Mouse (Mus musculus) cerebellum, adult 9-10 months (tissue): Measurements from ENCODE around the gene Pld3.
"Not testable (repeated sequence)": the region's sequence is repeated elsewhere in the genome, so short reads cannot be mapped to it uniquely, and the experiment has no call there.

ENCODE experiments used
- DNase-seq: peaks from one replicate; pipeline ENCODE4 v3.0.0; 2022

Gene Pld3

DNA sequence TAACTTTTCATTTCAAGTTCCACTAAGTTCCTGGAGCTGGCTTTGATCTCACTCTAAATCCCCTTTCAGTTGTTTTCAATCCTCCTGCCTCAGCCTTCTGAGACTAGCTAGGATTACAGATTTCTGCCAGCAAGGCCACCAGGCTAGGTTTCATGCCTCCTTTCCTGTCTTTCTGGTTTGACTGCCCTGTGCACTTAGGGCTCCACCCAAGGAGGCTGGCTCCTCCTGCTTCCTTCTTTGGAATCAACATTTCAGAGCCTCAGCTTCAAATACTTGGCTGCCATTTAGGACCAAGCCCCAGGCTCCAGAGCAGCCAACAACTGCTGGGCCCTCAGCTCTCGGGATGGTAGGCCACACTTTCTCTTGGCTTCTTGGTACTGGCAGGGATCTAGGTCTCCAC, 32.4 kb downstream of the Pld3 start:
- DNase-seq, result no peak

DNA sequence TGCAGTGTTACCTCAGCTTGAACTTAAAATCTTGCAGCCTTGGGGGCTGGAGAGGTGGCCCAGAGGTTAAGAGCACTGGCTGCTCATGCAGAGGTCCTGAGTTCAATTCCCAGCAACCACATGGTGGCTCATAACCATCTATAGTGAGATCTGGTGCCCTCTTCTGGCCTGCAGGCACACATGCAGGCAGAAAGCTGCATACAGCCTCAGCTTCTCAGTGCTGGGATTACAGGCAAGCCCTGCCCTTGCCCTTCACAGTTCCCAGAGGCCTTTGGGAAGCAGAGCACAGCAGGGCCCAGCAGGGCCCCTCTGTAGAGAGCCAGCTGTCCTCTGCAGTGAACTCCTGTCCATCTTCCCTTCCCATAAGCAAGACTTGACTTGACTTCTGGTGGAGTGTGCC, 32.9 kb downstream of the Pld3 start:
- no peak for DNase-seq

DNA sequence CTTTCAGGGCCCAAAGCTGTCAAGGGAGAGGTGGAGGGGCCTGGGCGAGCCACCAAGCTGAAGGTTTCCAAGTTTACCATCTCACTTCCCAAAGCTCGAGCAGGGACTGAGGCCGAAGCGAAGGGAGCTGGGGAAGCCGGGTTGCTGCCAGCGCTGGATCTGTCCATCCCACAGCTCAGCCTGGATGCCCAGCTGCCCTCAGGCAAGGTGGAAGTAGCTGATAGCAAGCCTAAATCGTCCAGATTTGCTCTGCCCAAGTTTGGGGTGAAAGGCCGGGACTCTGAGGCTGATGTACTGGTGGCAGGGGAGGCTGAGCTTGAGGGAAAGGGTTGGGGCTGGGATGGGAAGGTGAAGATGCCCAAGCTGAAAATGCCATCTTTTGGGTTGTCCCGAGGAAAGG, 34.7 kb downstream of the Pld3 start:
- no peak for DNase-seq

DNA sequence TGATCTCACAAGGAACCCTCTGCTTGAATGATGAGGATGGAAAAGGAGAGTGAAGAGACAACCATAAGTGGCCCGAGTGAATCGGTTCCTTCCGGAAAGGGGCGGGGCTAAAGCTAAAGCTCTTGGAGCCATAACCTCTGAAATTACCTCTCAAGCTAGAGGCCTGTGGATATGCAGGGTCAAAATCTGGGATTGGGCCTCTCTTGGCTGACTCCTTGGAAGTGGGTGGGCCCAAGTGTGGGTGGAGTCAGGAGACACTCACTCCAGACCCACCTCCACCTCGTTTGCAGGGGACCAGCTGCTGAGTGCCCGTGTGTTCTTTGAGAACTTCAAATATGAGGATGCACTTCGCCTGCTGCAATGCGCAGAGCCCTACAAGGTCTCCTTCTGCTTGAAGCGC, 38.1 kb downstream of the Pld3 start:
- no peak for DNase-seq

DNA sequence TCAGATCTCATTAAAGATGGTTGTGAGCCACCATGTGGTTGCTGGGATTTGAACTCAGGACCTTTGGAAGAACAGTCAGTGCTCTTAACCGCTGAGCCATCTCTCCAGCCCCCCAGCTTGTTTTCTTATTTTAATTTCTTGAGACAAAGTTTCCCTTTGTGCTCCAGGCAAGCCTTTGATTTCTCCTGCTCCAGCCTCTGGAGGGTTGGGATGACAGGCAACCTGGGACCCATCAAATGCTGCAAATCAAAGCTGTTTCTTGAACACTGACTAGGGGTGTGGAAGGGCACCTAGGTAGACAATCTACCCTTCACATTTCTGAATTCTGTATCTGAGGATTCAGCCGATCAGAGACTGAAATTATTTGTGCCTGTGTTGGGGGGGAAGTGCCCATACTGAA, 42.2 kb downstream of the Pld3 start:
- no peak for DNase-seq

DNA sequence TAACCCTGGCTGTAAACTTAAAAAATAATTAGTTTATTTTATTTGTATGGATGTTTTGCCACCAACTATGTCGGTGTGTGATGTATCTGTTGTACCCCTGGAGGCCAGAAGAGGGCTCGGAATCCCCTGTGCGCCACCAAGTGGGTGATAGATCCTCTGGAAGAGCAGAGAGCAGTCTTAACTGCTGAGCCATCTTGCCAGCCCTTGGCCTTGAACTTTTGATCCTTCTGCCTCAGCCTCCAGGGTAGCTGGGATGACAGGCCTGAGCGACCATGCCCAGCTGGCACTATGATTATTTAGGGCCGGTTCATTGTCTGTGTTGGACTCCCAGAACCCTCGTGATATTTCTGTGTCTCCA, 44.4 kb downstream of the Pld3 start:
- peak; percentile 68 for DNase-seq

DNA sequence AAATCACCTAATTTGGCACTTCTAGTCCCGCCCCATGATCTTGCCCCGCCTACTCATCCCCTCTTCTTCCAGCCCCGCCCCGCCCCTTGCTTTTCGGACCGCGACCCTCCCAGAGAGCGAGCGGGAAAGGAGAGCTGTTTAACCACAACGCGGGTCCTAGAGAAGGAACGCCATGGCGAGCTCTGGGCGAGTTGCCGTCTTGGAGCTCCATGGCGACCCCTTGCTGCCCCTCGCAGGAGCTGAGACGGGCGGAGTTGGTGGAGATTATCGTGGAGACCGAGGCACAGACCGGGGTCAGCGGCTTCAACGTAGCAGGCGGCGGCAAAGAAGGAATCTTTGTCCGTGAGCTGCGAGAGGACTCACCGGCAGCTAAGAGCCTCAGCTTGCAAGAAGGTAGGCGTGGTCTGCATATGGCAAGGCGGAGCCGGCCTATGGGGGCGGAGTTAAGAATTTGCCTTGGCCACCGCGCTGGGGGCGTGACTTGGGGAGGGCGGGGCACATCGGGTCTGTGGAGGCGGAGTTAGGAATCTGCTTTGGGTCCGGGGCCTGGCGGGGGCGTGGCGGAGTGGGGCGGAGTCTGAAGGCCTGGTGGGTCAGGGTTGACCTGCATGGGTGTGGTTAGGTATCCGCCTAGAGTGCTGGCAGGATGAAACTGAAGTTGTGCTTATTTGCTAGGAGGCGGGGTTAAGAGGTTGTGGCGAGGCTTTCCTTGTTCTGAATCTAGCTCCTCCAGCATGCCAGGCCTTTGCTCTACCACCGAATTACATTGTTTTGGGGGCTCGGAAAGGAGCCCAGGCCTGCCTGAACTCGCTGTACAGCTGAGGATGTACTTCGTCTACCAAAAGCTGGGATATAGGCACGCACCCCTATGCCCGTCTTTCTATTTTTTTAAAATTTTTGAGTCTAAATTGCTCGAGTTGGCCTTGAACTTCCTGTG, 45.0 kb downstream of the Pld3 start:
- DNase-seq, result peak; percentile 95

DNA sequence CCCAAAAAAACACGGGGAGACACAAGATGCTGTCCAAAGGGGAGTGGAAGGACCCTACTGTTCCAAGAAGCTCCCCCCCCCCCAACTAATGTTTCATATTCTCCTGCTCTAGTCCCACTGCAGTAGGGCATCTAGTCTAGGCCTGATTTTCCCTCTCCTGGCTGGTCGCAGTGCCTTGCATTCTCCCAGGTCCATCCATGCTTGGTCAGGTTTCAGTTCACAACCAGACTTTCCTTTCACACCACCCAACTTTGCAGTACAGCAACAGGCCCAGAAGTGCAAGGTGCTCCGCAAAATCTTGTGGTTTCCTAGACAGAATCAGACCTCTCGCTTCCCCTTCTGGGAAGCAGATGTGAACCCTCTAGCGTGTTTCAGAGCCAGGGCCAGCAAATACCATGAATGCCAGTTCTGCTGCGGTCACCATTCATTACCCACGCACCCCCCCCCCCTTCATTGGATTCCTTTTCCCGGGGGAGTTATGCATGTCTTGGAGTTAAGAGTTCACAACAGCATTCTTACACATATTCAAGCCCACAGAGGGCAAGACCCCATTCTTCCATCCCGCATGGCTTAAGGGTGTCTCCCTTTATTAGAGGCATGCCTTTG, 46.1 kb downstream of the Pld3 start:
- DNase-seq, result no peak

DNA sequence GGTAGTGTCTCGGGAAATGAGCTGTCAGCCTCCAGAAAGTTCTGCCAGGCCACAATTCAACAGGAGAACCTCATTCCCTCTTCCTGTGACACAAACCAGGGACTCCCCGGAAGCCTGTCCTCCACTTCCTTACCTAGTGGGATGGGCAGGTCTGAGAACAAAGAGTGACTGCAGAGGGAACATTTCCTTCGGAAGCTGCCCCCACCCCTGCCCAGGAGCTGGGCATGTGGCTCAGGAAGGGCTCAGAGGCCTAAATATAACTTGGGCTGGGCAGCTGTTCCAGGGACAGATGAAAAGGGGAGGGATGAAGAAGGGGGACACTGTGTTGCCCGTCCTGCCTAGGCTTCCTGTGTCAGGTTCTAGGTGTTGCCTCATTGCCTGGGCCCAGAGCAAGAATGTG, 51.4 kb downstream of the Pld3 start:
- DNase-seq, result no peak

DNA sequence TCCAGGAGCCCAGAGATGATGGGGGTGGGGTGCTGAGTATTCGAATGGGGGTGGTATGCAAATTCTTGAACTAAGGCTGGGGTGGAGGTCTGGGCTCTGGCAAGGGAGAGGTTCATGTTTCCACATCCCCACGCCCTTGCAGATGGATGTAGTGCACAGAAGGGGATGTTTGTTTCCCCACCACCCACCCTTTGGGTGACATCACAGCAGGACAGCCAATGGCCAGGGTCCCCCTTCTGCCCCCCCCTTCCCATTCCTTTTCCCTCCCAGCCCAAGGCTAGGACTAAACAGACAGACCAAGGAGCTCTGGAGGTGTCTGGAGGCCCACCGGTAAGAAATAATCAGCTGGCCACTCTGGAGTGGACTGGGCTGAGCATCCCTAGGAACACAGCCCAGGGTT, 54.0 kb downstream of the Pld3 start, which contains the start of gene Prx:
Gene Prx, plus strand, starts transcription at position 289 of the 400 bp plus-strand sequence.
- no peak for DNase-seq

DNA sequence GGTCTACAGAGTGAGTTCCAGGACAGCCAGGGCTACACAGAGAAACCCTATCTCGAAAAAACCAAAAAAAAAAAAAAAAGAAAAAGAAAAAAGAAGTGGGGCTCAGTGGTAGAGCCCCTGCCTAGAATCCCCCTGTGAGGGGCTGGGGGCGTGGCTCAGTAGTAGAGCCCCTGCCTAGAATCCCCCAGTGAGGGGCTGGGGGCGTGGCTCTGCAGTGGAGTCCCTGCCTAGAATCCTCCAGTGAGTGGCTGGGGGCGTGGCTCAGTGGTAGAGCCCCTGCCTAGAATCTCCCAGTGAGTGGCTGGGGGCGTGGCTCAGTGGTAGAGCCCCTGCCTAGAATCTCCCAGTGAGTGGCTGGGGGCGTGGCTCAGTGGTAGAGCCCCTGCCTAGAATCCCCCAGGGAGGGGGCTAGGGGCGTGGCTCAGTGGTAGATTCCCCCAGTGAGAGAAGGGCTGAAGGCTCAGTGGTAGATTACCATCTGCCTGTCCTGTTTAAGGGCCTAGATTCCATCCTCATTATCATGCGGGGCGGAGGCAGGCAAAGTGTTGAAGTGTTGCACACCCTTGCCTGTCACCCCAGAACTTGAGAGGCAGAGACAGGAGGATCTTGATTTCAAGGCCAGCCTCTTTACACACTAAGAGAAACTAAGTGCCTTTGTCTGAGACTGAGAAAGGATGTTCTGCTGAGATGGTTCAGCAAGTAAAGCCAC, 58.2 kb downstream of the Pld3 start:
- not testable (repeated sequence) for DNase-seq

DNA sequence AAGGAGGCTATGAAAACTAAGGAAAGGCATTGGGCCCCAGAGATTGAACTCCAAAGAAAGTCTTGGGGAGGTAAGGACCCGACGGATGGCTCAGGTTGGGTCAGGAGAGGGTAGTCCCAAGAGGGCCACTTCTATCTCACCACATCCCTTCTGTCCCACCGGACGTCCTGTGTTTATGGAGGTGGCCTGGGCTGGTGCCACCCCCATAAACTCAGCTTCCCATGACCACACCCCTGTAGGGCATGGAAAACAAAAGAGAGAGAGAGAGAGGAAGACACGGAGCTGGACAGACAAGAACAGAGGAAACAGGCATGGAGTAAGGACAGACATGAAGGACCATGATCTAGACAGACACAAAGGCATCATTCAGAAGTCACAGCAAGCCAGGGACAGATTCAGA, 59.6 kb downstream of the Pld3 start:
- DNase-seq, result no peak

DNA sequence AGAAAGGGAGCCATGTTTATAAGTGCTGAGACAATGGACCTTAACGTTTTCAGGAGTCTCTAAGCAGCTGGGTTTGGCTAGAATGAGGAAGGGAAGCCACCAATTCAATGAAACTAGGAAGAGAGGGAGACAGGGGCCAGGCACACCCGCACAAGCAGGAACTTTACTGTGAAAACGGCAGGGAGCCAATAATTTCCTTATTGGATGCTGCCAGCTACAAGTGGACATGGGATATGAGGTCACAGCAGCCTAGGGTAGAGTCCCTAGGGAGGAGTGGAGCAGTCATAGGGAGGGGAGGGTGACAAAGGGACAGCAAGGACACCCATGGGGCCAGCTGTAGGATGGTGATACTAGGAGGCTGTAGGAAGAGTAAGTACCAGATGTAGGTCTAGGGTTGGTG, 60.0 kb downstream of the Pld3 start:
- no peak for DNase-seq

DNA sequence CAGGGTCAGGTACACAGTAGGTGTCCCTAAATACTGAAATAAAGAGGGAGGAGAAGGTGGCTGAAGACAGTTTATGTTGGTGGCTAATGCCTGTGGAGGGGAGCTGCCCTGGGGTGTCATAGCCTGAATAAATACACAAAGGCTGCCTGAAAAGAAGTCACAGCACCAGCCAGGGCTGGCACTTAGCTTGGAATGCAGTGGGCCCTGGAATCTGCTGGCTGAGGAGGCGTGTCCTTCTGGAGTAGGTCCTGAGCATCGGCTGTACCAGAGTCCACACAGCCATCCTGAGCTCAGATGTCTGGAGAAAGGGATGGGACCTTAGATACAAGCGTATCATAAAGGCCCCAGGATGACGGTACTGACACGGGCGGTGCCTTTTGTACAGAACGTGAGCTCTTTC, 61.2 kb downstream of the Pld3 start:
- DNase-seq, result no peak

DNA sequence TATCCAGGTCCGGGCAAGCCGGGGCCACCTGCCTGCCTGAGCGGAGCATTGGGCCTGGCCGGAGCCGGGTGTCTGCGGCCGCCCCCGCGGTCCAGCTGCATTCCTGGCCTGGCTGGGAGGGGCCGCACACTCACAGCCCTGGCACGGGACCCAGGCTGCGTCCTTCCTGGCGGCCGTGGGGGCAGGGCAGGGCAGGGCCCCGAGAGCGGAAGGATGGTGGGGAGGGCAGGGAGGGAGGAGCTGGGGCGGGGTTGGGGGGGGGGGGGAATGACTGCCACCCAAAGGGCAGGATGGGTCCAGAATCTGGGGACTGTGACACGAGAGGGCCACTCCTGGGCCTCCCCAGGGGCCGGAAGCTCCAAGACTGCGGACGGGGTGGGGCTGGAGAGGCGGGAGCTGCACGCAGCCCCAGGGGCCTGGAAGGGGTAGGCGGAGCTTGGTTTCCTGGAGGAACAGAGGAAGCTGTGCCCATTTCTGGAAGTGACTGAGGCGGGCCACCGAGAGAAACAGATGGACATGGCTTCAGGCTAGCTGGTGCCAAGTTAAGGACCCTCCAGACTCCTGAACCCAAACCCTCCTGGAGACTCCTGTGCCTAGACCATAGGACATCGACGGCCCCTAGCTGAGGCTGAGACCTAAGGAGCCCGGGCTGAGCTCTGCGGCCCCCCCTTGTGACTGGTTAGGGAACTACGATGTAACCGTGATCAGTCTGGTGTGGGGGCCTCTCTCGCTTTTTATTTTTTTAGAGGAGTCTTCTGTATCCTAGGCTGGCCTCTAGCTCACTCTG, 62.3 kb downstream of the Pld3 start:
- peak; percentile 93 for DNase-seq

DNA sequence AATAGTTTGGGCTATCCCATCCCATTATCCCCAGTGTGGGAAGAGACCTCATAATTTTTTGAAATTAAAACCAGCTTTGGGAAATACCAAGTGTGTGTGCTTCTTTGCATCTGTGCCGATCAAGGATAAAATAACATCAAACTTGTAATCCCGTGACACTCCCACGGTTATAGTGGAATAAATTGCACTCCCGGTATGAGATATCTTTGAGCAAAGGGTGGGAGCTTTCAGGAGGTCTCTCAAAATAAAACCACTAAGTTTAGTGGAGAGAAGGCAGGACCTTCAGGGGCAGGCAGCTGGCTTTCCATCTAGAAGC, 62.8 kb downstream of the Pld3 start:
- DNase-seq, result no peak

DNA sequence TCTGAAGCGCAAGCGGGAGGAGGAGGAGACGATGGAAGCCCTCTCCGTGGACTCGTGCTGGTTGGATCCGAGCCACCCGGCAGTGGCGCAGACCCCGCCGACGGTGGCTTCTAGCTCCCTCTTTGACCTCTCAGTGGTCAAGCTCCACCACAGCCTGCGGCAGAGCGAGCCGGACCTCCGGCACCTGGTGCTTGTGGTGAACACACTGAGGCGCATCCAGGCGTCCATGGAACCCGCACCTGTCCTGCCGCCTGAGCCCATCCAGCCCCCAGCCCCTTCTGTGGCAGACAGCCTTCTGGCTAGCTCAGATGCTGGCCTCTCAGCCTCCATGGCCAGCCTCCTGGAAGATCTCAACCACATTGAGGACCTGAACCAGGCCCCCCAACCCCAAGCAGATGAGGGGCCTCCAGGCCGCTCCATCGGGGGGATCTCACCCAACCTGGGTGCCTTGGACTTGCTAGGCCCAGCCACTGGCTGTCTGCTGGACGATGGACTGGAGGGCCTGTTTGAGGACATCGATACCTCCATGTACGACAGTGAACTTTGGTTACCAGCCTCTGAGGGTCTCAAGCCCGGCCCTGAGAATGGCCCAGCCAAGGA, 63.6 kb downstream of the Pld3 start:
- no peak for DNase-seq

DNA sequence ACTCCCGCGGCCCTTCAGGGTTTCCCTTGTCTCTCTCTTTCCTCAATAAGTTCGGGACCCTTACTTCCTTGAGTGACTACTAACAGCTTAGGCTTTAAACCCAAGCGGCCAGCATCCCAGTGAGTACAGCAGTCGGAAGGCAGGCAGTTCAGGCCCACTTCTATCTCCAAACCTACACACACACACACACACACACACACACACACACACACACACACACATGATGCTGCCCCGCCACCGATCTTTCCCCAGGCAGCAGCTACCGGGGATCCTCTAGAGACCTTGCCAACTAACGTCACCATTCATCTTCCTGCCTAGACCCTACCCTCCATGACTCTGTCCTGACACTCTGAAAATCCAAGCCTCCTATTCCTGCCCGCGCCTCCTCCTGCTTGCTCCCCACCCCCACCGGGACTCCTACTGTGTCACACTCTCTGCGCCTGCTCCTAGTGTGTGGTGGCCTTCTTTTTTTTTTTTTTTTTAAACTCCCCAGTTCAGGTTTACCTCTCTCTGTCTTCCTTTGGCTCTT, 65.2 kb downstream of the Pld3 start:
- peak; percentile 79 for DNase-seq

DNA sequence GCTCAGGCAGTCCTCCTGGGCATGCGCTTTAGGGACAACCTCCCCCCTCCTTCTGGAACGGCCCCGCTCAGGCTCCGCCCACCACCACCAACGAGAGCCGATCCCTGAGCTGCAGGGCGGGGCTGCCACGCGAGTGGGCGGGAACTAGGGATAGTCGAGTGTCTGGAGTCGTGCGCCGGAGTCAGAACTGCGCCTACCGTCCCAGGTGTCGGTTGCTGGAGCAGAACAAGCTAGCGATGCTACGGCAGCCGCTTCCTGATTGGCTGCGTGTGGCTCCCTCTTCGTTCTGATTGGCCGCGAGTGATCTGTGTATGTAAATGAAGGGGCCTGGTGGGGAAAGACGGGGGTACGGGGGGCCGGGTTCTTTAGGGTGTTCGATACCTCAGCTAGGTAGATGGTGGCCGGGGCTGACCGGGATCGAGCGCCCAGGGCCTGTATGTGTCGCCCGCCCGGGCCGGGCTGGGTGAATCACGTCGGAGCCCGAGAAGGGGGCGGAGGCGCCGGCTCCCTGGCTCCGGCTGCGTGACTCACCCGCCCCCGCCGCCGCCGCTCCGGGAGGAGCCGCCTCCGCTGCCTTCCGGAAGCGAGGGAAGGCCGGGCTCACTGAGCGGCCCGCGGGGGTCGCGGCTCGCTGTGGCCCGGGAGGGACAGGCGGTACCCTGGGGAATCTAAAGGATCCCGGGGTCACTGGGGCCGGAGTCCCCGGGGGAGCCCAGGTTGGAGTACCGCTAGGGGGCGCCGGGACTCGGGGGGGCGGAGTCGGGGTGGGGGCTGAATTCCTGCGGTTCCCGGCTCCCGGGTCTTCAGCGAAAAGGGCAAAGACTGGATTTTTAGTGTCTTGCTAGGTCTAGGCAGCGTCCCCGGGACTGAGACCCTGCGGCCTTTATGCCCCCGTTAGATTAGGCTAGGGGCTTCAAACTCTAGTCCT, 66.0 kb downstream of the Pld3 start, which contains the start of gene Sertad1:
Gene Sertad1, plus strand, starts transcription at position 141 of the 928 bp plus-strand sequence.
- peak; percentile 100 for DNase-seq

DNA sequence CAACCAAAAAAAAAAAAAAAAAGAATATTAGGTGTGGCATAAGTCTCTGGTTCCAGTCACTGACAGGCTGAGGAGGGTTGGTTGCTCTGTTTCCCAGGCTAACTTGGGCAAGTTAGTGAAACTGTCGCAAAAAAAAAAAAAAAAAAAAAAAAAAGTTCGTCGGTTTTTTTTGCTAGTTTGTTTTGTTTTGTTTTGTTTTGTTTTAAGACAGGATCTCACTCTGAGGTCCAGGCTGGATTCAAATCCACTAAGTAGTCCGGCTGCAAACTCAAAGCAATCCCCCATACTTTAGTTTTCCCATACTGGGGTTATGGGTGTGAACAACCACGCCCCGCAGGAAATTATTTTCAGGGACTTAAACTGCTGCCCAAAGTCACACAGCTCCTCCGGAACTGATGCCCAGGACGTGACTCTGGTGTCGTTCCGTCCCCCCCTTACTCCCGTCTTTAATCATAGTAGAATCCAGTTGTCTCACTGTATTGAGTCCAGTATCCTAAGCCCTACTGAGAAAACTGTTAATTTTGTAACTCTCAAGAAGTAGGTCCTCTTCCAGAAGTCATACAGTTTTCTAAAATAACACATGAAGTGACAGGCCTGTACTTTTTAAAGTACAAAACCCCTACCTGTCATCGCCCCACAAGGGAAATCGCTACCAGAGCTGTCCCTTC, 66.8 kb downstream of the Pld3 start:
- no peak for DNase-seq

DNA sequence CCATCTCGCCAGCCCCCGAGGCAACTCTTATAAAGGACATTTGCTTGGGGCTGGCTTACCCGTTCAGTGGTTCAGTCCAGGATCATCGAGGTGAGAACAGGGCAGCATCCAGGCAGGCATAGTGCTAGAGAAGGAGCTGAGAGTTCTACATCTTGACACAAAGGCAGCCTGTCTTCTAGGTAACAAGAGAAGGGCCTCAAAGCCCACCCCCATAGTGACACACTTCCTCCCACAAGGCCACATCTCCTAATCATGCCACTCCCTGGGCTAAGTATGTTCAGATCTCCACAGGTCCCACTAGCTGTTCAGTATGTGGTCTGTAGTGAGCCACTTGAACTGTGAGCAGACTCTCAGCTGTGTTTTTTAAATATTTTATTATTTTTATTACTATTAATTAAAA, 69.2 kb downstream of the Pld3 start:
- no peak for DNase-seq
